Mouse (Mus musculus): ENCODE measurements at regions not wholly inside any gene's neighbourhood (a gene's known extent, or its start where the extent isn't known, plus 50 kb on each side); places are given as distances from the start of the nearest gene placed in this dataset.

DNA sequence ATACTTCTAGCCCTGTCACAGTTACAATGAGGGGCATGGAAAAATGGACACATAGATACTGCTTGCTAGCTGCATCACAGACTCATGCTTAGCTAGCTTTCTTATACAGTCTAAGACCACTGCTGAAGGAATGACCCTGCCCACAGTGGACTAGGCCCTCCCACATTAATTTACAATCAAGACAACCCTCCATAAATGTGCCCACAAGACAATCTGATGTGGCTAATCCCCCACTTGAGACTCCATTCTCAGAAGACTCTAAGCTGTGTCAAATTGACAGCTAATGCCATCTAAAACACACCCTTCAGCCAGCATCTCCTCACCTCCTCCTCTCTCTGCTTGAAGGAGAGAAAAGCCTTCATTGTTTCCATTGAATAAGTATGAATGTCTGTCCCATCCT is 107.8 kb downstream of the 3110018I06Rik start:
- no peaks in the 10 kb centered on the region for H3K36me3 ChIP-seq
- no peak overlapping the region for H3K4me3 ChIP-seq (replicated peaks)
- DNase-seq = no peak
- H3K9ac ChIP-seq = no peak overlapping the region
- no peak for ATAC-seq (ENCODE audit: low read depth)
- no peak overlapping the region for H3K27ac ChIP-seq
- no peaks in the 10 kb centered on the region for H3K9me3 ChIP-seq (replicated peaks)
- H3K4me1 ChIP-seq (replicated peaks) = no peaks in the 10 kb centered on the region
- no peak overlapping the region for H3K4me2 ChIP-seq
- no peaks in the 10 kb centered on the region for H3K27me3 ChIP-seq

DNA sequence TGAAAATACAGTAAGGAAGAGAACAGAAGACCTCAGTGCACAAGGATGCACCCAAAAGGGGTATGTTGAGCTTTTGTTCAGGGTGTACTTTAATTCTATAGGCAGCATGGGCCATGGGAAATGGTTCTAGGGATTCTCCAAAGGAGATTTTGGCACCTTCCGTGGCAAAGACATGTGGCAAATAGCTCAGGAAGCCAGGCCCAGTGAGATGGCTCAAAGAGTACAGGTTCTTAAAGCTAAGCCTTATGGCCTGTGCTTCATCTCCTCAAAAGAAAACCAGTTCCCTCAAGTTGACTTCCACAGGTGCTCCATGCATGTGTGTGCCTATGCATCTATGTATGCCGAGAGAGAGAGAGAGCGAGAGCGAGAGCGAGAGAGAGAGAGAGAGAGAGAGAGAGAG is 112.1 kb downstream of the 3110018I06Rik start:
- ATAC-seq (ENCODE audit: low read depth) = no peak
- Histone ChIP-seq H3K27me3 (no peaks in the 10 kb centered on the region), H3K9ac (no peak overlapping the region), H3K9me3 (replicated peaks) (no peaks in the 10 kb centered on the region), H3K27ac (no peak overlapping the region), H3K4me3 (replicated peaks) (no peak overlapping the region), H3K4me2 (no peak overlapping the region), H3K36me3 (no peaks in the 10 kb centered on the region), H3K4me1 (replicated peaks) (no peaks in the 10 kb centered on the region)
- WGBS (ENCODE audit: insufficient replicate concordance) = 77% methylated on average over 5 of the region's 5 CpGs
- no peak for DNase-seq

DNA sequence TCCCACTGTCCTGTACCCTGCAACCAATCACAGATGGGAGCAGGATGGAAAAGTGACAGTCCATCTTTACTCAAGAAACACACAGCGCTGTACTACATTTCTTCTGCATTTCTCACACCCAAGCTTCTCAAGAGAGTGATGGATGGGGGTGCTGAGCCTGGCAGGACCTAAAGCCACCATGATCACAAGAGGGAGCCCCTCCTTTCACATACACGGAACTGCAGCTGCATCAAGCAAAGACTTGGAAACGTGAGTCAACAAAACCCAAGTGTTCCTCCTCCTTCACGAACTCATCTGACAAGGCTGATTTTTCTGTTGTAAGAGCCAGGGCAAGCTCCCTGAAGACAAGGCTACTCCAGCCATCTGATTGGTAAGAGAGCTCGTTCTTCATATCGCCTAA is 120.5 kb downstream of the 3110018I06Rik start:
- no peak overlapping the region for H3K27ac ChIP-seq
- no peak overlapping the region for H3K4me3 ChIP-seq (replicated peaks)
- DNase-seq (no peak), ATAC-seq (ENCODE audit: low read depth) (no peak)
- no peaks in the 10 kb centered on the region for H3K9me3 ChIP-seq (replicated peaks)
- no peaks in the 10 kb centered on the region for H3K36me3 ChIP-seq
- WGBS (ENCODE audit: insufficient replicate concordance) = 53% methylated on average over 6 of the region's 6 CpGs
- no peaks in the 10 kb centered on the region for H3K27me3 ChIP-seq
- no peak overlapping the region for H3K9ac ChIP-seq
- H3K4me2 ChIP-seq = no peak overlapping the region
- H3K4me1 ChIP-seq (replicated peaks) = no peaks in the 10 kb centered on the region

DNA sequence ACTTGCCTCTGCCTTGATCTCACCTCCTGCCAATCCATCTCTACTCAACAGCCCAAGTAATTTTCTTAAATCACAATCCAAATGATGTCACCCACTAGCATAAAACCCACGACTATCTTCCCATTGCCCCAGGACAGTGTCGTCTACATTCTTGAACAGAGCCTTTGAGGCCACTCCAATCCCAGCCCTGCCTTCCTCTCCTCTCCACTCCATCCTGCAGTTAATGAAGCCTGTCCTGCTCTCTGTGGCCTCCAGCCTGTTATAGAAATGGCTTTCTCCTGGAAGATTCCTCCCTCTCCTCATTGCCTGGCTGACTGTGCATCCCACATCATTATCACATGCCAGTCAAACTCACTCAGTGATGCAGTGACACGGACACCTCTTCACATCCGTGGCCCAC is 121.6 kb downstream of the 3110018I06Rik start:
- Histone ChIP-seq H3K9ac (no peak overlapping the region), H3K9me3 (replicated peaks) (no peaks in the 10 kb centered on the region; the same call in 1 of the 2 replicates), H3K4me3 (replicated peaks) (no peak overlapping the region), H3K36me3 (no peaks in the 10 kb centered on the region), H3K4me2 (no peak overlapping the region), H3K4me1 (replicated peaks) (no peaks in the 10 kb centered on the region), H3K27me3 (no peaks in the 10 kb centered on the region), H3K27ac (no peak overlapping the region)
- ATAC-seq (ENCODE audit: low read depth) (no peak), DNase-seq (no peak)
- WGBS (ENCODE audit: insufficient replicate concordance) = 63% methylated on average over 4 of the region's 4 CpGs

DNA sequence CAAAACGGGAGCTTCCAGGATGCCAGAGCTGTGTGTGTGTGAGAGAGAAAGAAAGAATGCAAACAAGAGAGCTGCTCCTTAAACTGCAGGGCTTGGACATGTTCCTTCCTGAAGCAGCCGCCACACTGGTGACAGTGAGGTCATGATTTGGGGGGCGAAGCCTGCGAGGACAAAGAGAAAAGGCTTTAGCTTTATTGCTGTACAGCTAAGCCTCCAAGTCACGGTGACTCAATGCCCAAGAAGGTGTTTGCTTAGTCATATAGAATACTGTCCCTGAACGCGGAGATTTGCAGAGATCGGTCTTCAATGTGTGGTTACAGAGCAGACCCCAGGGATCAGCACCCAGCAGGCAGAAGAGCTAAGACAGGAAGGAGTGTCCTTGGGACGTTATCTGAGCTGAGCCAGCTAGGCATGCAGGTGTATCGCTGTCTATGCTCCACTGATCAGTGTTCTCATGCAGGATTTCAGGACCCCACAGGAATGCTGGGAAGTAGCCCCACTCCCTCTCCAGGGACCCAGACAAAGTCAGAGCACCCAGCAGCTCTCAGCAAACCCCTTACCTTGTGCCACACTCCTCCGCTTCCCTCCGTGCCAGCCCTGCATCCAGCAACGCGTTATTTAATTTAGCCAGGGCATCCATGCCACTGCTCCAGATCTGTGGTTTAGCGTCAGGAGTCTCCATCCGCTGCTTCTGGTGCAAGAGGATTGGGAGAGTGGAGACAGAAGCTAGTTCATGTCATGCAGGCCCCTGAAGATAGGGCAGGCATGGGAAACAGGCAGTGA is 129.0 kb downstream of the 3110018I06Rik start:
- H3K27me3 ChIP-seq = no peaks in the 10 kb centered on the region
- WGBS (ENCODE audit: insufficient replicate concordance) = 71% methylated on average over 16 of the region's 16 CpGs

DNA sequence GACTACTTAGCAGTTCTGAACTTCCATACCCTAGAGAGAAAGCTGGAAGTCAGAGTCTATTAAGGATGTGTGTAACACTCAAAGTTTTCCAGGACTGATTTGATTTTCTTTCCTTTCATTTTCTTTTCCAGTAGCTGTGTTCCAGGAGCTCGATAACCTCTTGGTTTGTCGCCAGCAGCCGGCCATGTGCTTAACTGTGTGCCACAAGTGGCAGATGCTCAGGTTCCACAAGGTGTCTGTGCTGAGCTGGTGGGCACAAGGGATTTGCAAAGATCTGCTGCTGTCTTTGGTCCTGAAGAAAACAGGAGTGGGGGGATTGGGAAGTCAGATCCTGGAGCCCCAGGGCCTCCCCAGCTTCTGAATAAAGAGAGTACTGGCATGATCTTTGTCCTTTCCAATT is 136.0 kb downstream of the 3110018I06Rik start:
- Histone ChIP-seq H3K4me1 (replicated peaks) (no peaks in the 10 kb centered on the region), H3K27ac (no peak overlapping the region), H3K27me3 (no peaks in the 10 kb centered on the region), H3K9ac (no peak overlapping the region), H3K4me3 (replicated peaks) (no peak overlapping the region), H3K9me3 (replicated peaks) (no peaks in the 10 kb centered on the region), H3K36me3 (no peaks in the 10 kb centered on the region), H3K4me2 (no peak overlapping the region)
- DNase-seq (no peak), ATAC-seq (ENCODE audit: low read depth) (no peak)
- 69% methylated on average over 3 of the region's 3 CpGs for WGBS (ENCODE audit: insufficient replicate concordance)

More for the DNA sequence above, 129.0 kb downstream of the 3110018I06Rik start:
- Histone ChIP-seq H3K9ac (no peak overlapping the region), H3K4me1 (replicated peaks) (no peaks in the 10 kb centered on the region), H3K4me2 (no peak overlapping the region), H3K4me3 (replicated peaks) (no peak overlapping the region), H3K36me3 (no peaks in the 10 kb centered on the region), H3K9me3 (replicated peaks) (no peaks in the 10 kb centered on the region; the same call in 1 of the 2 replicates), H3K27ac (no peak overlapping the region)
- ATAC-seq (ENCODE audit: low read depth) (no peak), DNase-seq (no peak)

DNA sequence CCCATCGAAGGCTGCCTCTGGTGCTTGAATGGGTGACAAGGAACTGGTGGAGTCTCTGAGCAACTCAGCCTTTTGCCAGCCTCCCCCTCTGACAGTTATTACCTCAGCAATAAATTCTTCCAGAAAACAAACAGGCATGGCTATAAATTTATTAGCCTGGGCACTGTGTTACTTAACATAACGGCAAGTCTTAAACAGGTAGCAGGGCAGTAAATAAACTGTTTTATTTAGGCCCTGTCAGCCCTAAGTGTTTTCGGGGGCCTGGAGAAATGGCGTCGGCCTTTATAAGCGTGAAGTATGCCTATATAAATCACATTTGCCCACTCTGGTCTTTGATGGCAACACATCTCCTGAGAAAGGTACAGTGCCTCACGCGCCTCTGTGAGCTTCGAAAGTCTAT is 159.6 kb downstream of the 3110018I06Rik start:
- Histone ChIP-seq H3K36me3 (no peaks in the 10 kb centered on the region), H3K27ac (no peak overlapping the region), H3K4me1 (replicated peaks) (no peaks in the 10 kb centered on the region), H3K4me3 (replicated peaks) (no peak overlapping the region), H3K9me3 (replicated peaks) (no peaks in the 10 kb centered on the region), H3K4me2 (no peak overlapping the region), H3K9ac (no peak overlapping the region), H3K27me3 (no peaks in the 10 kb centered on the region)
- DNase-seq (no peak), ATAC-seq (ENCODE audit: low read depth) (no peak)
- 74% methylated on average over 9 of the region's 9 CpGs for WGBS (ENCODE audit: insufficient replicate concordance)

GRCm38 (mm10) chr12:107652126-107652728 is 163.8 kb downstream of the 3110018I06Rik start:
- Histone ChIP-seq H3K27me3 (no peaks in the 10 kb centered on the region), H3K9me3 (replicated peaks) (no peaks in the 10 kb centered on the region), H3K4me1 (replicated peaks) (no peaks in the 10 kb centered on the region), H3K4me3 (replicated peaks) (no peak overlapping the region), H3K4me2 (no peak overlapping the region), H3K36me3 (no peaks in the 10 kb centered on the region), H3K27ac (no peak overlapping the region), H3K9ac (no peak overlapping the region)
- DNase-seq (no peak), ATAC-seq (ENCODE audit: low read depth) (no peak)
- 48% methylated on average over 3 of the region's 3 CpGs for WGBS (ENCODE audit: insufficient replicate concordance)

GRCm38 (mm10) chr12:107653131-107653530 is 164.7 kb downstream of the 3110018I06Rik start:
- Histone ChIP-seq H3K36me3 (no peaks in the 10 kb centered on the region), H3K27ac (no peak overlapping the region), H3K9ac (no peak overlapping the region), H3K9me3 (replicated peaks) (no peaks in the 10 kb centered on the region), H3K4me2 (no peak overlapping the region), H3K4me1 (replicated peaks) (no peaks in the 10 kb centered on the region), H3K27me3 (no peaks in the 10 kb centered on the region), H3K4me3 (replicated peaks) (no peak overlapping the region)
- DNase-seq = no peak
- ATAC-seq (ENCODE audit: low read depth) = no peak
- WGBS (ENCODE audit: insufficient replicate concordance) = 18% methylated on average over 7 of the region's 7 CpGs

DNA sequence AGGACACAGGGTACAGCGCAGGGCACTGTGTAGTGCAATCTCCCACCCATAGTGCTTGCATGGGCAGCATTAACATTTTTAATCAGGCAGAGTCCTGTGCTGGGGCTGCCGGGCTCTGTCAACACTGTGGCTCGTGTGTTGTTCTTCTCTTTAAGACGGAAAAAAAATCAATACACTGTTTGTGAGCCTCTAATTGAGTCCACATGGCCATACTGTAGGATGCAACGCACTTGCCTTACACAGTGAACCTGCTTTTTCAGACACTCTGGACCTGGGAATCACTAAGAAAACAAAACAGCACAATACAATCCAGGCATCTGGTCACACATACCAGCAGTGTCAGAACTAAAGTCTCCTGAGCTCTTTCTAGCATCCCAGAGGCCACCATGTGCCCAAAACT is 168.4 kb downstream of the 3110018I06Rik start:
- Histone ChIP-seq H3K27ac (no peak overlapping the region), H3K27me3 (no peaks in the 10 kb centered on the region), H3K4me2 (no peak overlapping the region), H3K9ac (no peak overlapping the region), H3K4me1 (replicated peaks) (no peaks in the 10 kb centered on the region), H3K9me3 (replicated peaks) (no peaks in the 10 kb centered on the region), H3K36me3 (no peaks in the 10 kb centered on the region), H3K4me3 (replicated peaks) (no peak overlapping the region)
- no peak for DNase-seq
- ATAC-seq (ENCODE audit: low read depth) = no peak
- whole genome bisulfite sequencing (ENCODE audit: insufficient replicate concordance) = 55% methylated on average over 5 of the region's 5 CpGs

DNA sequence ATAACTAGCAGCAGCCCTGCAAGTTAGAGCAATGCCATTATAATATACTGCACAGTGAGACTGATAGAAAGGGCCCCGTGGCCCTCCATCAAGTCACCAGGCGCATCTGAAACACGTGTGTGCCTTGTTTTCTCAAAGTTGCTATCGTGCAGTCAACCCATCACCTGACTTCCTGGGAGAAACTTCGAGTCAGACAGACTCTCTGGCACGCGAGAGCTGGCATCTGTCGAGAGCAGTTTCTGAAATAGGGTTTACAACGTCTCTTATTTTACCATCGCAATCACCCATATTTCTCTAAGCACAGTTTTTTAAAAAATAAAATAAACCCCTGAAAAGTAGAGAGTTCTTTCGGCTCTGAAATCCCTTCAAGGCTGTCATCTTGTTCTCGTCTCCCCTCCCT is 169.8 kb downstream of the 3110018I06Rik start:
- WGBS (ENCODE audit: insufficient replicate concordance) = 70% methylated on average over 12 of the region's 12 CpGs
- no peaks in the 10 kb centered on the region for H3K27me3 ChIP-seq
- no peak for DNase-seq
- H3K27ac ChIP-seq = no peak overlapping the region
- no peak for ATAC-seq (ENCODE audit: low read depth)
- H3K9ac ChIP-seq = no peak overlapping the region
- no peaks in the 10 kb centered on the region for H3K36me3 ChIP-seq
- H3K4me3 ChIP-seq (replicated peaks) = no peak overlapping the region
- no peak overlapping the region for H3K4me2 ChIP-seq
- H3K4me1 ChIP-seq (replicated peaks) = no peaks in the 10 kb centered on the region
- H3K9me3 ChIP-seq (replicated peaks) = no peaks in the 10 kb centered on the region

- DNase-seq = no peak
Observed at GRCm38 (mm10) chr12:107658821-107659220, 170.4 kb downstream of the 3110018I06Rik start.

More at GRCm38 (mm10) chr12:107658821-107659220, 170.4 kb downstream of the 3110018I06Rik start:
- Histone ChIP-seq H3K27me3 (no peaks in the 10 kb centered on the region), H3K4me1 (replicated peaks) (no peaks in the 10 kb centered on the region), H3K9me3 (replicated peaks) (no peaks in the 10 kb centered on the region), H3K9ac (no peak overlapping the region), H3K27ac (no peak overlapping the region), H3K36me3 (no peaks in the 10 kb centered on the region), H3K4me3 (replicated peaks) (no peak overlapping the region), H3K4me2 (no peak overlapping the region)
- no peak for ATAC-seq (ENCODE audit: low read depth)
- 69% methylated on average over 9 of the region's 9 CpGs for WGBS (ENCODE audit: insufficient replicate concordance)

Data from liver, embryonic 13.5 days (tissue).